Mouse (Mus musculus) olfactory bulb, adult 2 months (tissue): ENCODE data around the gene 4930432K21Rik.

Experiments used
- CTCF ChIP-seq: fragments of 200-500 bp; IDR thresholded peaks from 2 replicates; pipeline ENCODE4 v1.5.1; 2012; ENCODE audit warnings: low read depth, mild to moderate bottlenecking, low read length, moderate library complexity; ENCODE audit not compliant: insufficient read depth
- POLR2A ChIP-seq: fragments of 200-500 bp; IDR thresholded peaks from 2 replicates; pipeline ENCODE4 v1.6.1; 2012; ENCODE audit warnings: mild to moderate bottlenecking, low read depth, low read length, moderate library complexity; ENCODE audit not compliant: insufficient read depth

- no peak for TF ChIP-seq CTCF
- no peak for TF ChIP-seq POLR2A
Measured at GRCm38 (mm10) chr8:84125656-84126055, 22.2 kb upstream of the 4930432K21Rik start, which contains the start of gene Podnl1.
